Mouse (Mus musculus): ENCODE results near the gene Mgat4d.
"Not testable (repeated sequence)": the region's sequence is repeated elsewhere in the genome, so short reads cannot be mapped to it uniquely, and the experiment has no call there.

Mgat4d gene

DNA sequence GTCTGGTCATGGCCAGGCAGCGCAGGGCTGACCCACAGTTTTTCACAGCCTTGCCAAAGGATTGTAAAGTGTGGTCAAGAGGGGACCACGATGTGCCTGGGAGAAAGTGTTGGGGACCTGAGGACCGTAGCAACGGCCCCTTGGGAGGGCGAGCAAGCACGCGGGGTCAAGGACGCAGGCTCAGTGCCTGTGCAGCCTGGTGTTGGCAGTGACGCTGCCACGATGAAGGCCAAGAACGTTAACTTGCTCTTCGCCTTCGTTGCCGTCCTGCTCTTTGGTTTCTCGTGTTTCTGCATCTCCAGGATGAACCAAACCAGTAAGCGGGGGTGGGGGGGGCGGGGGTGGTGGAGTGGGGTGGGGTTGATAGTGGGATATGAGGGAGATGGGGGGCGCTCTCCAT lies at the start of gene Mgat4d:
Gene Mgat4d (plus strand): TSS at position 209 of the 400 bp plus-strand sequence.
- no peak for DNase-seq

DNA sequence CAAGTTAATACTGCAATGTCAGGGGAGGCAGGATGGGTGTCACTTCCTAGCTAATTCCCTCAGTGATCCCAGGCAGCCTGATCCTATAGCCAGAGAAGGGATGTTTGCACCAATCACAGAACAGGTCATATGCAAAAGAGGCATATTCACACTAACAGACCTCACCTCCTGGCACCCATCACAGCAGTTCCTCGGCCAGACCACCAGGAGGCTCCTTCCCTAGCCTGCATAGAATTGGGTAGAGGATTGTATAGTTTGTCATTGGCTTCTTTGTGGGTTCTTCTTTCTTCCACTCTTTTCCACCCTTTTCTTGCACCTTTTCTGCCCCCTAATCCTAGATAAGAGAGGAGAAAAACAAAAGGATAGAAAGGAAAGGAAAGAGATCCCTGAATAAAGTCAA lies 48.1 kb upstream of the Mgat4d start:
- DNase-seq: no peak

DNA sequence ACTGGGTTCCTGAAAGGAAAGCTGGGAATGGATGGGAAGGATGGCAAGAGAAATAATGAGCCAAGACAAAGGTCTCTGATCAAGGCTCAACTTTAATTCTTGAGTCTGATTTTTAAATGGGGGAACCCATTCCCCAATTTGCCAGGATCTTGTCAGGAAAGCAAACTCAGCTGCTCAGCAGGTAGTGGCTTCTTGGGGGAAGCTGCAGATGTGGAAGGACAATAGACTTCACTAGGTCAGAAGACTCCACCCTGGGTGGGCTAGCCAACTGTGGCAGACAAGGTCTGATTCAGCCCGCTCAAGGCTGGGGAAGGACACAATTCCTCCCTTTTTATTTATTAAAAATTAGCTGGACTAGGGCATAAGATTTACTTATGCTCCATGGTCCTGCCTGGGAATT lies 43.3 kb upstream of the Mgat4d start:
- no peak for DNase-seq

DNA sequence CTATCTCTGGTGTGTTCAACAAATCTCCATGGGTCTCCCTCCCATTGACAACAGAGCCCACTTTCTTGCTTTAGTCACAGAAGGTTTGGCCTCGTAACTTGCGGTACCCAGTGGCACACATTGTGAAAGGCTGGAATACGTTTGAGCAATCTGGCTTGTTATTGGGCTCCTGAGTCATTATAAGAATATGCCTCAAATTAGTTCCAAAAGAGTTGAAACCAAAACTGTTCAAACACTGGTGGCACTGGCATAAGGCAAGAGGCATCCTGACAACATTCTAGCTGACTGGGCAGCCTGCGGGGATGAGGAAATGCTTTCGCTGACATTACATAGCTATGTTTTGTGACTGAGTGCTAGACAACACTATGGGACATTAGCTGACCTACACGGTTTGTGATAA lies 38.4 kb upstream of the Mgat4d start:
- no peak for DNase-seq

DNA sequence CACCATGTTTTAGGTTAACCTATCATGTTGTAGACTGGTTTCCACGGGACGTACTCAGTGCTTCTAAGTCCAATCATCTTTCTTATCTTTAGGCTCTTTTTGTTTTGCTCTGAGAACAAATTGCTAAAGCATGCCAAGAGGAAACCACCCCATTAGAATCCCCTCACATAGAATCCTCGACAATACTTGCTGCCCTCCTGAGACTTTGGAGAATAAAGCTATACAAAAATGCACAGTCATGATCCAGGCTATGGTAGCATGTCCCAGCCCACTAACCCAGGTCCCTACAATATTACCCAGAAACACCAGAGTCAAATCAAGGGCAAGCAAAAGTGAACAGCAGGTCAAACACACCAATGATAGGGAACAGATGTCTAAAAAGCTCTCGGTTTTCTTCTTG lies 33.2 kb upstream of the Mgat4d start:
- not testable (repeated sequence) for DNase-seq

DNA sequence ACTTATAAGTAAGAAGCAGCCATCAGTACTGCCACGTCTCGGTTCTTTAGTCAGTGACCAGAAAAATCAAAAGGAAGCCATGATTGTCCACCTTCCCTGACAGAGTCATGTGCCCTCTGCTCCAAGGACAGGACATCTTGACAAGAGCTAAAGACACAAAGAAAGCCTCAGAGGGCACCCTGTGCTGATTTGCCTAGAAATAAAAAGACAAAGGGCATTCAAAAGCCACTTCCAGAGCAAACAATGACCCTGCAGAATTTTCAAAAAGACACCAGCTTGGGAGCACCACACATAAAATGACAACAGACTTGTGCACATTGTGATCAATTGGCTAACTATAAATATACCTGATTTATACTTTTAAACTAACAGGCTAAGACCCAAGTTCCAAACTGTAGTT lies 32.6 kb upstream of the Mgat4d start:
- DNase-seq: no peak

DNA sequence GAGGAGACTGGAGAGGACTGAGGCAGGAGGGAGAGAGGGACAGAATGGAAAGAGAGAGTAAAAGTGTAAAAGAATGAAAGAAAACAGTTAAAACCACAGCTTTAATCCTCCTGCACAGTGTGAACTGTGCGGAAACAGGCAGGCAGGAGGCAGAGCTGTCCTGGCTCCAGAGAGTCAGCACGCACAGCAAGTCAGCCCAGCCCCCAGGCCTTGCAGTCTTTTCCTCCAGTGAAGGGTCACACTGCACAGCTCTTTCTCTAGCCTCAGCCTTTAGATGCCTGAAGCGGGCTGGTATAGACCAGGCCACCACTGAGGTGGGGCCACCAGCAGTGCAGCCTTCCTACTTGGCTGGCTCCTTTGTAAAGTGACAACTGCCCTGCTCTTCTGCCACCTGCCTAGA lies 27.7 kb upstream of the Mgat4d start:
- no peak for DNase-seq

DNA sequence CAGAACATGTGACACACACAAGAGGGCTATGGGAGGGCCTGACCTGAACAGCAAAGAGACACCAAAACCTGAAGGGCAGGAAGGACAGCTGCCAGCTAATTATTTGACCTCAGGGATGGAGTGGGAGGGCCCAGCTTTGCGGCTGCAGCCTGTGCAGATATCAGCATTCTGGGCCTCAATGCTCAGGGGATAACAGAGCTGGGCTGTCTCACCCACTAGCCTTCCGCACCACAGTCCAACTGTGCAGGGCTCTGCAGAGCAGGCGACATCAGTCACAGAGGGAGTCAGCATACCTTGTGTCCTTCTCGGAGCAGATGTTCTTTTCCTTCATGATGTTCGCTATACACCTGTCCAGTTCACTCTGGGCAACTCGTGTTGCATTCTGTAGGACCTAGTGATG lies 25.9 kb upstream of the Mgat4d start:
- no peak for DNase-seq

DNA sequence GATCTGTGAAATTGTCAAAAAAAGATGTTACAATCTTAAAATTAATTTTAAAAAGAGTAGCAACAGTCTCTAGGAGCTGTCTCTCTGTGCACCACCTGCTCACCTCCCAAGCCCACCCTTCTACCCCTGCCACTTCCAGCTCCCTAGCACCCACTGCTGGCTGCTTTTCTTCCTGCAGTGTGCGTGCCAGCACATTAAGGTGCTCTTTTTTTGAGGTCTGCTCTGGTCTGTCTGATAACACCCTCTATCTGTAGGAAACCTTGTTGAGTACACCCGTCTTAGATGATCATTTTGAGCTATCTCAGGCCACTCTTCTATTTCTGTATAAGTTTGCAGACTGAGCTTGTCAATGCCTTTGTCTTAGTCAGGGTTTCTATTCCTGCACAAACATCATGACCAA lies 25.2 kb upstream of the Mgat4d start:
- DNase-seq: no peak

DNA sequence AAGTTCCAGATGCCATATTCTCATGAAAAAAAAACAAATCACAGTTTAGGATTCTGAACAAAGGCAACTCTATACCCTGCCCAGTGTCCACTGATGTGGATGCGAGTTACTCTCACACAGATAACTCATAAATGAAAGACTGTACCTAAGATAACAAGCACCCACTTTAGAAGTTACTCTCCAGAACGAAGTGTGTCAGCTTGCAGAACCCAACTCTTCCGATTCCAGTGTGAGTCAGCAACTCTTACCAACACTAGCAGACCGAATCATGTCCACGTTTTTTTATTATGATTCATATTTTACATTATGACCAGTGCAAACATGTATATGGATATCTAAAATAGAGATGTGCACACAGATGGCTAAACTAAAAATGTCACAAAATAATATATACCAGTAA lies 20.4 kb upstream of the Mgat4d start:
- DNase-seq: no peak

DNA sequence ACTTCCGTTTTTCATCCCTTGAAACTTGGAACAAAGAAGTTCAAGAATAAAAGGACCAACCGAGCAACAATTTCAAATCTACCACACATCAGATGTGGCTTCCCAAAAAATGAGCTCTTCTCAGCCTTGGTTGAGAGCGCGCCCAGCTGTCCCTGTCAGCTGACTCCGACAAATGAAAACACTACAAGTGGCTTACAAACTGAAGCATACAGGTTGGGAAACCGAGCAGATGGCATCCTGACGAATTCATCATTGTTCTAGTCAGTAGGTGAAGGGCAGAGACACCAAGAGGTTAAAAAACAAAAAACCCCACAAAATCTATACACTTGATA lies 16.7 kb upstream of the Mgat4d start:
- DNase-seq: peak in 1 of 2 experiments; percentile 11

DNA sequence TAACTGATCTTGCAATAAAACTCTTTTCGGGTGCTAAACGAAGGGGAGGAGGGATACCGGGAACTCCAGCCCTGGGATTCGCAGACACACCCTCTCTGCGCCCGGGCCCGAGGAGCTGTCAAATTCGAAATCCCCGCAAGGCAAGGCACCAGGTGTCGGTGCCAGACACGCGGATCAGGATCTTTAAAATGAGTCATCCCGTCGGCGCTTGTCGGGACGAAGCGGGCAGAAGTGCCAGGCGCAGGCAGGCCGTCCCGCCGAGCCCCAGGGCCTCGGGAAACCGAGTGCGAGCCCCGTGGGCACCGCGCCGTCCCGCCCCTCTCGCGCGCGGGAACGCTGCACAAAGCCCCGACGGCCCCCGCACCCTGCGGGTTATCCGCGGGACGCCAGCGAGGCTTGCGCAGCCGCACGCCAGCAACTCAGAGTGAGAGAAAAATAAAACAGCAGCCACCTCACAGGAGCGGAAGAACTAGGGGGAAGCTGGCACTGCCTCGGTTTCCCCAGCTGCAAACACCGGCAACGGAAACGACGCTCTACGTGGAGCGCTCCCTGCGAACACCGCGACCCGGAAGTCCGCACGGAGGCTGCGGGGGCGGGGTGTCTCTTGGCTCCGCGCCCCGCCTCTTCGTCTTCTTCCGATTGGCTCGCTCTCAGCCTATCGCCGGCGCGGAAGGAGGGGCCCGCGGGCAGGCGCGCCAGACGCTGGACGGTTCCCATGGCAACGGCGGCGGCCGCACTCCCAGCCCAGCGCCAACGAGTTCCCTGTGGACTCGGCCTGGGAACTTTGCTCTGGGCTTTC lies 16.2 kb upstream of the Mgat4d start, which contains the start of gene Elmod2:
Gene Elmod2 (minus strand): TSS at position 588 of the 799 bp plus-strand sequence.
- peak; percentile 96 to 97 for DNase-seq

DNA sequence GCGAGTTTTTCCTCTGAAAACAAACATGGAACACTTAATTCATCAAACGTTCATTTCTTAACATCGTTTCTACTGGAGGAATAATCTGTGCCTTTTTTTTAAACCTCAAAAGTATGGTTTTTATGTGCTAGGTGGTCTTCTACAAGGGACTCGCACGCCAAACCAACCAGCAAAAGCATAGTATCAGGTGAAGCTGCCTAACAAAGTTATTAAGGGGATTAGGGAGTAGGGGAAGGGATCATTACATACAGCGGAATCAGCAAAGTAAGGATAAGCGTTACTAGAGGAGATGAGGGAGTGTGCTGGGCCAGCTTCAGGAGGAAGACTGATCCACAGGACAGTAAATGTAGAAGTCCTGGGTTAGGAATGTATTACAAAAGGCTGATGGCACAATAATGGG lies 15.4 kb upstream of the Mgat4d start:
- DNase-seq: no peak

DNA sequence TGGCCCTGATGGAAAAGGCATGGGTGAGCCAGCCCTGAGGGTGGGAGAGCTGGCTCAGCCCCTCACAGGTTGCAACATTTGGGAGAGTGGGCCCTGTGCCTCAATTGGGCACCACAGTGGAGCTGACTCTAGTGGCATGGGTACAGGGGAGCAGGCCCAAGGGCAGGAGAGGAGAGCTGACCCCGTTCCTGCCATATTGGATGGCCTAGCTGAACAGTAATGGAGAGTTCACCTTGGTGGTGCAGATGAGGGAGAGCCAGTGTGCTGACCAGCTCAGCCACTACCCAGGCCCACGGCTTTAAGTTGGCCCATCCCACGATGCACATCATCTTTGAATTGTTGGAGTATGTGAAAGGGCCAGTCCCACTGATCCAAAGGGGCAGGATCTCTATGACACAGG lies 6.2 kb upstream of the Mgat4d start:
- no peak for DNase-seq

DNA sequence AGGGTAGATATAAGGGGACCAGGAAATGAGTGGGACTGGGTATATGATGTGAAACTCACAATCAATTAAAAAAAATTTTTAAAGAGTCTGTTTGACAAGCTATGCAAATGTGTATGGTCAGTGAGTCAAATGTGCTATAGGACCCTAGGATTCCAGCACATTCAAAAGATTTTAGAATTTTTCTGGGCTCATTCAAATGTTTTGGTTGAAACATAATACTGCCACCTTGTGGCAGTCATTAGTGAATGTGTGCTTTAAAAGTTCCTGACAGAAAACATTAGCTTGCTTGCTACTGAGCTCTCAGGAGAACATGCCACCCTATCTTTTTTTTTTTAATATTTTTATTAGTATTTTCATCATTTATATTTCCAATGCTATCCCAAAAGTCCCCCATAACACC lies 5.6 kb upstream of the Mgat4d start:
- no peak for DNase-seq

DNA sequence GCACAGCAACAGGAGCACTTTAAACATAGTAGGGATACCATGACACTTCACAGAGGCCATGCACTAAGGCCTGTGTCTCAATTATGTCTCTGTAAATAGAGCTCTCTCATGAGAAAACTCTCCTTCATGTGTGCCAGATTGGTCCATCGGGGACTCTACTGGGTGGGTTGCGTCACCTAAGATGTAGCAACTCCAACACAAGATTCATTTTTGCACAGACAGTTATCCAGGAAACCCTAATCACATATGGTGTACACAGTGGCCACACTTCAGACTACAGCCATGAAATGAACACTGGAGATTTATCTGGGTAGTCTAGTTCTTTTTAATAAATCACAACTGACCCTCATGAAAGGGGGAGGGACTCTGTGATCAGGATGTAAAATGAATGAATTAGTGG lies 3.0 kb downstream of the Mgat4d start:
- no peak for DNase-seq

DNA sequence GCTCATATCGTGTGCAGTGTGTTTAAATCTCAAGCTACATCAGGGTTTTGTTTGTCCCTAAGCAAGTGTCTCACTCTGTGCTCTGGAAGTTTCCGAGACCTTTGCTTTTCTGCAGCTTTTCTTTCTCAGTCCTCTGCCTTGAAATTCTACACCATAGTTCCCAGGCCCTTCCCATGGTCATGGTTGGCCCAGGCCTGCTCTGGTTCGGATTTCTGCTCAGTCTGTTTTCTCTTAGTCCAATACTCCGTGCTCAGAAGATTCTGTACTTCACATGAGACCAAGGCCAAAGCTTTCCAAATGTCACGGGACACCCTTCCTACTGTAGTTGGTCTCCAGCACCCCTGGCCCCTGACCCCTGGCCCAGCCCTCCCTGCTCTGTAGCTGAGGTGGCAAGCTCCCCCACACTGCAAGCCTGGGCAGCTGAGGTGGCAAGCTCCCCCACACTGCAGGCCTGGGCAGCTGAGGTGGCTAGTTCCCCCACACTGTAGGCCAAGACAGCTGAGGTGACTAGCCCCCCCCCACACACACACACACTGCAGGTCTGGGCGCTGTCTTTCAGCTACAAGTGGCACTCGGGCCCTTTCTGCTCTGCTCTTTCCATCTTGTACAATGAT lies 15.0 kb downstream of the Mgat4d start:
- no peak for DNase-seq

DNA sequence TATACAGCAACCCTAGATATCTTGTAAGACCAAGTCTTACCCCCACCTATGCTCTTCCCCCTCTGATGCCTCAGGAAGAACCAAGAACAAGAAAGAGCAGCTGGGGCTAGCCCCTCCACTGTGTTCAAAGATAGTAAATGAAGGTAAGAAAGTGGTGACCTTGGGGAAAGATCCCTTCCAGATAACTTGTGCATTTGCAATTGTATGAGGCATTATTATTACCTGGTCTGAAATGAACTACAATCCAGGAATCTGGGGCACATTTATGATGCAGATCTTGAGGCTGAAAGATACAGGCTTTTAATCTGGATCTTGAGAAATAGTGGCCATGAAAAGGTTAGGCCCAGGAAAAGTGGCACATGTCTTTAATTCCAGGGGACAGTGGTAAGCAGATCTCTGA lies 29.0 kb downstream of the Mgat4d start:
- DNase-seq: no peak

DNA sequence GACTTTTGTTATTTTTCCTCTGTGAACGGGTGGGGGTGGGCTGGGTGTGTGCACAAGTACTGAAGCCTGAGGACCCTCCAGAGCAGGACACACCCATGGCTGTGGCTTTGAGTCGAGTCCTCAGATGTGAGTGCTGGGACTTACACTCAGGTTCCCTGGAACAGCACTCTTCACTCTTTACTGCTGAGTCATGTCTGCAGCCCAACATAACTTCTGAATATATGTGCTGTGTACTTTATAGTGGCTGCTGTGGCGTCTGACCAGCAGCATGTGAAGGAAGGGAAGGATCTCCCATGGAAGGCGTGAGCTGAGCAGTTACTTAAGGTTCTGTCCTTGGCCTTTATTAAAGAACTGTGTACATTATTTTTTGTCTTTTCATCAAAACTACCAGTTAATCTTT lies 31.9 kb downstream of the Mgat4d start:
- no peak for DNase-seq

DNA sequence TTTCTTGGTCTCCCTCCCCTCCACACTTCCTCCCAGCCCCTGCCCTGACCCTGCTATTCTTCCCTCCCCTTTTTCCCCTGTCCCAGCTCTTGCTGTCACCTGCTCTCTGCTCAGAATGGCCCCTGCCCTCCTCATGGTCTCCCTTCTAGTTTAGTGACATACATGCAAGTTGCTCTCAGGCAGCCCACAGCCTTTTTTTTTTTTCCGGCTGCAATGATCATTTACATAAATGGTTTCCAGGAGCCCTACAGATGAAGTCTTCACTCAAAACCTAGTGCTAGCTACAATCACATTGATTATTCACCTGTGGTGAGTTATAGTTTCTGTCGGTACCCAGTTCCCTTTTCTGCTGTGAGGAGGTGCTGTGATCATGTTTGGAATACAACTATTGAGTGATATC lies 32.7 kb downstream of the Mgat4d start:
- DNase-seq: no peak

DNA sequence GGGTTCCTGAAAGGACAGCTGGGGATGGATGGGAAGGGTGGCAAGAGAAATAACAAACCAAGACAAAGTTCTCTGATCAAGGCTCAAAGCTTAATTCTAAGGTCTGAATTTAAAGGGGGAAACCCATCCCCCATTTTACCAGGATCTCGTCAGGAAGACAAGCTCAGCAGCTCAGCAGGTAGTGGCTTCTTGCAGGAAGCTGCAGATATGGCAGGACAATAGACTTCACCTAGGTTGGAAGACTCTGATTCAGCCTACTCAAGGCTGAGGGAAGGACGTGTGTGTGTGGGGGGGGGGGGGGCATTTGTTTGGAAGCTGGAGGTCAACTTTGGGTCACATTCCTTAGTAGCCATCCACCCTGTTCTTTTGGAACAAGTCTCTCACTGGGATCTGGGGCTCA lies 34.6 kb downstream of the Mgat4d start:
- DNase-seq: no peak

DNA sequence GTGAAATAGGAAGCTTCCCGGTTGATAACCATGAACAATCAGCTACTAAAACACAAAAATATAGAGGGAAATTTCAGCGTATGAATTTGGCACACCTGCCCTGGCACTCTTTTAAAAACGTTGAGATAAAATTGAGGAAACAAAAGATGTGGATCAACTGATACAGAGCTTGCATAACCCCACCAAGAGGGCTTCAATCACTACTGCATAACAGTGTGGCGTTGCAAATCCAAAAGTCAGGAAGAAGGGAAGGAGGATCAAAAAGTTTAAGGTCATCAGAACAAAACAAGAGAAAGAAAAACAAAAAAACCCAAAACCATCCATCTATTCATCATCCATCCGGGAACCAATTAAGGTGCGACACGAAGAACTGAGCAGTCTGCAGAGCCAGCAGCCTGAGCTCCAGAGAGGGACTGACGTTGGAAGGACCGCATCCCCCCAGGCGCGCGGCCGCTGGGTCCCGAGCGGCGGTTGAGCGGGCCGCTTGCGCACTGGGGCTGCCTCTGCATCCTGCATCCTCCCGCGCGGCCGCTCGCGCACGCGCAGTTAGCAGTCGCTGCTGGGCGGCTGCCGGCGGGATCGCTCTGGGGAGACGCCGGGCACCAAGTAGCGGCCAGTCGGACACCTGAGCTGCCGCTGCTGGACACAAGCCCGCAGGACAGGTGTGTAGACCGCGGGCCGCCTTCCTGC lies 41.2 kb downstream of the Mgat4d start, which contains the start of gene Clgn:
Gene Clgn (plus strand): TSS at position 552 of the 690 bp plus-strand sequence.
- DNase-seq: peak in 1 of 2 experiments; percentile 15

DNA sequence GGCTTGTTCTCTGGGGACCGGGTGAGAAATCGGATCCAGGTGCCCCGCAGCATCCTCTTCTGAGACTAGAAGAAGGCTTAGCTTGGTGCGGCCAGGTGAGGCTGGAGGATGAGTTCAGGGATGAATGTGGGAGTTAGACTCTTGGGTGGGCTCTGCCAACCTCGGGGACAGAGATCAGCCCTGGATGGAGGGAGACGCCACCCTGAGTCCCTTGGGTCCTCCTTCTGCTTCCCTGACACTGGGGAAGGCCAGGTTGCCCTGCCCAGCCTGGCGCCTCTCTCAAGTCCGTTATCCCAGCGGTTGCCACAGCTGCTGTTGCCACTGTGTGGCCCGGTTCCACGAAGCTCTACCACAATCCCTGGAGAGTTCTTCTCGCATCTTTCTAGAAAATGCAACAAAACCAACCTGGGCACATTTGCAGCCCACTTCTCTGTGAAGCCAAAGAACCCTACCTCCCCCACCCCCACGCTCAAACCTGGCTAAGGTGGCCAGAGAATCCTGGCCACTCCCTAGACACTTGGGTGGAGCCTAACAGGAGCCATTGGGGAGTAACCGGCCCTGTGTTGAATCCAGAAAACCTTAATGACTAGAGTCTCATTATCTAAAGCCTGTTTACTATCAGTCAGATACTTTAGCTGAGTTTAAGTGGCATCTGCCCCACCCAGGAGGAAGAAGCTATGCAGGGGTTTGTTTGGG lies 41.9 kb downstream of the Mgat4d start:
- DNase-seq: no peak

Measured in lung, adult 18-20 months (tissue).